Mouse (Mus musculus): Measurements from ENCODE around the gene Mfsd6l.

DNA sequence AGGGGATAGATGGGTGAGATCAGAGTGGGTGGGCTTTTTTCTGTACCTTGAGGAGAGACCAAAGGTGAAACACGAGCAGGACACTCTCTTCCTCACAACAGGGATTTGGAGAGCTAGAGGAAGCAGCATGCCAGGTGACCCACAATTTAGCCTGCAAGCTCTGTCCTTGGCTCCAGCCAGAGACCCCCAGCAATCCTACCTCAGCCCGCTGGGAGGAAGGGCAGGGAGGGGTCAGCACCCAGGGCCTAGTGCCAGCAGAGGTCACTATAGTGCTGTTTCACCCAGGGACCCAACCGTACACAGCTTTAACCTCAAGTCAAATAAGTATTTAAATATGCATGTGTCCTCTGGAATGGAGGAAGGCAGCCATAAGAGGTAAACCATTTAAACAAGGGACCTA, 29.9 kb downstream of the Mfsd6l start:
- TF ChIP-seq TAL1 (IDR thresholded peaks at IDR 0.05; ENCODE audit: low read length) (no peak), GATA1 (IDR thresholded peaks at IDR 0.05; ENCODE audit: low read length) (no peak)

All from erythroblast, embryonic 14.5 days (primary cell).